Mouse (Mus musculus): ENCODE data around the gene Fmnl3. TPM values are rescaled to one million over a fixed set of nuclear protein-coding genes. Genes with fewer than 3 reads are reported as not detected.
A peak's percentile ranks its signal among the peaks of the same experiment; 100 is the strongest.

The Fmnl3 gene
- polyA plus RNA-seq, 1 experiment, result 49.5 TPM

GRCm38 (mm10) chr15:99325598-99325997 lies 44.7 kb downstream of the Fmnl3 start:
- Histone ChIP-seq H3K27ac (ENCODE audit: insufficient read depth, low read length) (no peak overlapping the region), H3K4me1 (ENCODE audit: control insufficient read depth, insufficient read depth, low read length) (no peaks in the 10 kb centered on the region), H3K4me3 (ENCODE audit: insufficient read depth, low read length) (no peak overlapping the region)
- TF ChIP-seq CTCF (IDR thresholded peaks at IDR 0.05; ENCODE audit: borderline replicate concordance, insufficient read depth, low read length) (no peak), POLR2A (IDR thresholded peaks at IDR 0.05; ENCODE audit: low read depth, low read length) (no peak)

DNA sequence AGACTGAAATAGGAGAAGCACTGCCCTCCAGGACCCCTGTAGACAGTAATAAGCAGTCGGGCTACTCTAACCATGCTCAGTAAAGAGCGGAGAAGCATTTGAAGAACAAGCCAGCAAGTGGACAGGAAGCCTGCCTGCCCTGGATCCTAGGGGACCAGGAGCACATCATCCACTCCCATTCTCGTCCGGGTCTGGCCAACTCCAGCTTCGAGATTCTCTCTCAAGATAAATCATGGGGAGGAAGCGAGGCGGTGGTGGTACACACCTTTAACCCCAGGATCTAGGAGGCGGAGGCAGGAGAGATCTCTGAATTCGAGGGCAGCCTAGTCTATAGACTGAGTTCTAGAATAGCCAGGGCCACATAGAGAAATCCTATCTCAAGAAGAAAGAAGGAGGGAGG lies 46.1 kb downstream of the Fmnl3 start:
- TF ChIP-seq CTCF (IDR thresholded peaks at IDR 0.05; ENCODE audit: borderline replicate concordance, insufficient read depth, low read length) (no peak), POLR2A (IDR thresholded peaks at IDR 0.05; ENCODE audit: low read depth, low read length) (no peak)
- no peak overlapping the region for H3K27ac ChIP-seq (ENCODE audit: insufficient read depth, low read length)
- no peak overlapping the region for H3K4me3 ChIP-seq (ENCODE audit: insufficient read depth, low read length)
- no peaks in the 10 kb centered on the region for H3K4me1 ChIP-seq (ENCODE audit: control insufficient read depth, insufficient read depth, low read length)

DNA sequence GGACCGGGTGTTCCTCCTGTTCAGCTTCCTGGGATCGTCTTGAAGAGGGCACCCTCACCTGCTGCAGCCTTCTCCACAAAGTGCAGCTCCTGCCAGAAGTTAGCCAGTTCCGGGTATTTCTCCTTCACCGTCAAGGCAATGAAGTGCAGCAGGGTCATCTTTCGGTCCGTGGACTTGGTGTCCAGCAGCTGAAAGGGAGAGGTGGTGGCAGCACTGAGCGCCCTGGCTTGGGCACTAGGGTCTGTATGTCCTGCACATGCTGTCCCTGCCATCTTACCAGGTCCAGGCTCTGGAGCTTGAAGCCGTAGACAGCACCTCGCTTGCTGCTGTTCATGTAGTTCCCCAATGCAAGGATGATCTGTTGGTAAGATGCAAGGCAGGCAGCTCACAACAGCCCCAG lies 49.3 kb downstream of the Fmnl3 start:
- TF ChIP-seq CTCF (IDR thresholded peaks at IDR 0.05; ENCODE audit: borderline replicate concordance, insufficient read depth, low read length) (no peak), POLR2A (IDR thresholded peaks at IDR 0.05; ENCODE audit: low read depth, low read length) (no peak)
- Histone ChIP-seq H3K27ac (ENCODE audit: insufficient read depth, low read length) (no peak overlapping the region), H3K4me1 (ENCODE audit: control insufficient read depth, insufficient read depth, low read length) (no peaks in the 10 kb centered on the region), H3K4me3 (ENCODE audit: insufficient read depth, low read length) (no peak overlapping the region)

DNA sequence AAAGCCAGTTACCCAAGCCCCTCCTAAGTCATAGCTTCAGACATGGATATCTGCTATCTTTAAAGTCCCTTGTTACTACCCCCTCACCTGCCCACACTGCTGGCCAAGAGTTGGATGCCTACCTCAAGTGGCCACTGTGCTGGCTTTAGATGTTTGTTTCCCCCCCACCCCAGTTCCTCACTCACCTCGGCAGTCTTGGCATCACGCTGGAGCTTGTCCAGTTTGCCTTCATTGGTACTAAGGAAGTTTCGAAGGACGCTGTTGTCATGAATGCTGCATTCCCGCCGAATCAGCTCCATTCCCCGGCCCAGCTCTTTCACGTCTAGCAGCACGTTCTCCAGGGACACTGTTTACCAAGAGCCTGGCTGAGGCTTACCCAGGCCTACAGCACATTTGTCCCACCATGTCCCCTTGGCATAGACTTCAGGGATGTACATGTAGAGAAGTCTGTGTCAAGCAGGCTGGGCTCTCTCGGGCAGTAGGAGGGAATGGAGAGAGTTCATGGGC lies 50.1 kb downstream of the Fmnl3 start:
- Histone ChIP-seq H3K4me3 (ENCODE audit: insufficient read depth, low read length) (no peak overlapping the region), H3K4me1 (ENCODE audit: control insufficient read depth, insufficient read depth, low read length) (no peaks in the 10 kb centered on the region), H3K27ac (ENCODE audit: insufficient read depth, low read length) (no peak overlapping the region)
- TF ChIP-seq POLR2A (IDR thresholded peaks at IDR 0.05; ENCODE audit: low read depth, low read length) (no peak), CTCF (IDR thresholded peaks at IDR 0.05; ENCODE audit: borderline replicate concordance, insufficient read depth, low read length) (no peak)

GRCm38 (mm10) chr15:99319411-99319871 lies 50.8 kb downstream of the Fmnl3 start:
- no peak overlapping the region for H3K27ac ChIP-seq (ENCODE audit: insufficient read depth, low read length)
- H3K4me3 ChIP-seq (ENCODE audit: insufficient read depth, low read length), result no peak overlapping the region
- TF ChIP-seq CTCF (IDR thresholded peaks at IDR 0.05; ENCODE audit: borderline replicate concordance, insufficient read depth, low read length) (no peak), POLR2A (IDR thresholded peaks at IDR 0.05; ENCODE audit: low read depth, low read length) (no peak)
- H3K4me1 ChIP-seq (ENCODE audit: control insufficient read depth, insufficient read depth, low read length), result no peaks in the 10 kb centered on the region

DNA sequence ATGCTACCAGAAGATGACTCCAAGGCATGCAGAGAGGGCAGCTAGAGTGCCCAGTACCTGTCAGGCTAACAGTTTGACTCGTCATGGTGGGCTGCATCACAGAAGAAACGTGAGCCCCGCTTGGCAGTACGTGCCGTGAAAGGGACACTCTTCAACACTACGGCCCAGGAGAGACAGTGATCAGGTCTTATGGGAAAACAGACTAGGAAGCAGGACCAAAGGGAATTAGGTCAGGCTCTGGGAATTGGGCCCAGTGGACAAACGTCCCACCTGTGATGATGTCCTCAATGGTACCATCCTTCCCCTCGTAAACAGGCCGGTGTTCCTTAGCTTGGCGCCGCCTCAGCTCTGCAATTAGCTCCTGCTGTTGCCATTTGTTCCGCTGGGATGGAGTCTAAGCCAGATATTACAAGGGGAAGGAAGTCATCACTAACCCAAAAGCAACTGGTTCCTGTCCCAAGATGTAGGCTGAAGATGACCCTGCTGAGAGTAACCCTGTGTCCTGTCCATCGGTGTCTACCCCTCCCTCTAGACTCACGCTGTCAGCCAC lies 51.3 kb downstream of the Fmnl3 start:
- Histone ChIP-seq H3K4me3 (ENCODE audit: insufficient read depth, low read length) (no peak overlapping the region), H3K4me1 (ENCODE audit: control insufficient read depth, insufficient read depth, low read length) (no peaks in the 10 kb centered on the region), H3K27ac (ENCODE audit: insufficient read depth, low read length) (no peak overlapping the region)
- TF ChIP-seq POLR2A (IDR thresholded peaks at IDR 0.05; ENCODE audit: low read depth, low read length) (no peak), CTCF (IDR thresholded peaks at IDR 0.05; ENCODE audit: borderline replicate concordance, insufficient read depth, low read length) (no peak)

GRCm38 (mm10) chr15:99318071-99318470 lies 52.2 kb downstream of the Fmnl3 start:
- Histone ChIP-seq H3K4me3 (ENCODE audit: insufficient read depth, low read length) (no peak overlapping the region), H3K4me1 (ENCODE audit: control insufficient read depth, insufficient read depth, low read length) (no peaks in the 10 kb centered on the region), H3K27ac (ENCODE audit: insufficient read depth, low read length) (no peak overlapping the region)
- TF ChIP-seq POLR2A (IDR thresholded peaks at IDR 0.05; ENCODE audit: low read depth, low read length) (no peak), CTCF (IDR thresholded peaks at IDR 0.05; ENCODE audit: borderline replicate concordance, insufficient read depth, low read length) (no peak)

DNA sequence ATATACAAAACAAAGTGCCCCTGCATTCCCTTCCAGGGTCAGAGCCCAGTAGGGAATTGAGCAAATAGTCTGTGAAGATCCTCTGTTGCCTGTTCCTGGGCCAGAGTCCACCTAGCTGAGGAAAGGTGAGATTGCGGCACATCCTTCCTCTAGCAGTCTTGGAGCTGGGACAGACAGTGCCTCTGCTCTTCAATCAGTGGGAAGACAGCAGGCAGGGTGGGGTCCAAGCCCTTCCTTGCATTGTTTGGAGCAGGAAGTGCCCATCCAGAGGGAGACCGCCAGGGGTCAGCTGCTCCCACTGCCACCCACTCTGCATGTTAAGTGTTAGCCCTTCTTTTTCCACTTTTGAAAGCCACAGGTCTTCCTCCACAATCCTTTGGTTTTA lies 53.0 kb downstream of the Fmnl3 start:
- TF ChIP-seq CTCF (IDR thresholded peaks at IDR 0.05; ENCODE audit: borderline replicate concordance, insufficient read depth, low read length) (no peak), POLR2A (IDR thresholded peaks at IDR 0.05; ENCODE audit: low read depth, low read length) (no peak)
- Histone ChIP-seq H3K4me1 (ENCODE audit: control insufficient read depth, insufficient read depth, low read length) (no peaks in the 10 kb centered on the region), H3K4me3 (ENCODE audit: insufficient read depth, low read length) (no peak overlapping the region), H3K27ac (ENCODE audit: insufficient read depth, low read length) (no peak overlapping the region)

DNA sequence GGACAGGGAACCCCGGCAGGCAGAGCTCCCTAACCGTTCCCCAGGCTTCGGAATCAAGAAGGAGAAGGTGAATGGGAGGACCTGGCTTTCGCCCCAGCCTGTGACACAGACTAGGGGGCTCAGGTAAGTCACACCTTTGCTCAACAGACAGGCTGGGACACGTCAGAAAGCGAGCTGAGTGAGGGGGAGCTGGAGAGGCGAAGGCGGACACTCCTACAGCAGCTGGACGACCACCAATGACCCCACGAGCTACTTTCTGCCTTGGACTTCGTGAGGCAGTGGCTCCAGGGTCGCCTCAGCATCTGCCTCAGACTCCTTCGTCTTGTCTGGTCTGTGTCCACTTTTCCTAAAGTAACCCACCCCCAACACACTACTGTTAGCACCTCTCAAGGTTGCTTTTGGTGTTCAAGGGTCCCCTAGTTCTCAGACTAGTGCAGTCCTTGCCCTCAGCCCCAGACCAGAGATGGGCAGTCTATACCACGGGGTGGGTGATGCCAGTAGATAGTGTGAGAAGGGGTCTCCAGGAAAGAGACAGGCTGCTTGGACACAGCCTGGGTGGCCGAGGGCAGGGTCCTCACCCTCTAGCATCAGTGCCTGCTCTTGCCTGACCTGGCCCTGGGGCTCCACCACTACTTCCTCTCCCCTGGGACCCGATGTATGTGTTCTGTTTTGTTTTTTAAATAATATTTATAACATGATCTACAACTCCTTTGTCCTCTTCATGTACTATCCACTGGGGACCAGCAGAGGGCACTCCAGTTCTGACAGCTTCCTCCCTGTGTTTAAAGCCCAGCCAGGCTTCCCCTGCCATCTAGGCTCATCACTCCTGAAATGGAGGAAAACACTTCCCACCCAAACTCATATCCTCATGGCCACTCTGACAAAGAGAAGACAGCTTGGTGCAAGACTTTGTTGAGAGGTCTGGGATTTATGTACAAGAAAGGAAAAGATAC lies 53.7 kb downstream of the Fmnl3 start:
- H3K27ac ChIP-seq (ENCODE audit: insufficient read depth, low read length), result no peak overlapping the region
- TF ChIP-seq CTCF (IDR thresholded peaks at IDR 0.05; ENCODE audit: borderline replicate concordance, insufficient read depth, low read length) (peak; percentile 60; the same call in 1 of the 2 replicates), POLR2A (IDR thresholded peaks at IDR 0.05; ENCODE audit: low read depth, low read length) (no peak)
- H3K4me3 ChIP-seq (ENCODE audit: insufficient read depth, low read length), result no peak overlapping the region
- no peaks in the 10 kb centered on the region for H3K4me1 ChIP-seq (ENCODE audit: control insufficient read depth, insufficient read depth, low read length)

DNA sequence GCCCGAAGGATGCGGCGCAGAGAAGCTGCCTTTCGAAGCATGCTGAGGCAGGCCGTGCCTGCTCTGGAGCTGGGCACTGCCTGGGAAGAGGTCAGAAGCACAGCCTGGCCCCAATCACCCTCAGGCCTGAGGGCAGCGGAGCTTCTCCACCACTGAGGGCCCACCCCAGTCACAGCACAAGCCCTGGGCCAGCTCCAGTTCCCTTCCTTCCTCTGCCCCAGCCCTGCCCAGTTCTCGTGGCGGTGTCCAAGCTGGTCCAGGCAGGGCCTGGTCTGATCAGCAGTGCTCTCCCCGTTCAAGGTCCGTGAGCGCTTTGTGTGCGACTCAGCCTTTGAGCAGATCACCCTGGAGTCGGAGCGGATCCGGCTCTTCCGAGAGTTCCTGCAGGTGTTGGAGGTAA lies 55.4 kb downstream of the Fmnl3 start:
- H3K4me1 ChIP-seq (ENCODE audit: control insufficient read depth, insufficient read depth, low read length), result no peaks in the 10 kb centered on the region
- no peak overlapping the region for H3K27ac ChIP-seq (ENCODE audit: insufficient read depth, low read length)
- TF ChIP-seq POLR2A (IDR thresholded peaks at IDR 0.05; ENCODE audit: low read depth, low read length), result no peak
- no peak for TF ChIP-seq CTCF (IDR thresholded peaks at IDR 0.05; ENCODE audit: borderline replicate concordance, insufficient read depth, low read length)
- no peak overlapping the region for H3K4me3 ChIP-seq (ENCODE audit: insufficient read depth, low read length)
